Mouse (Mus musculus) forelimb bud, embryonic 11.5 days (tissue): ENCODE data around the gene Arhgap10.

Experiments used
- DNase-seq: peaks from one replicate; pipeline ENCODE4 v3.0.0-alpha.2; 2012; ENCODE audit warnings: low read depth, low spot score

The Arhgap10 gene

DNA sequence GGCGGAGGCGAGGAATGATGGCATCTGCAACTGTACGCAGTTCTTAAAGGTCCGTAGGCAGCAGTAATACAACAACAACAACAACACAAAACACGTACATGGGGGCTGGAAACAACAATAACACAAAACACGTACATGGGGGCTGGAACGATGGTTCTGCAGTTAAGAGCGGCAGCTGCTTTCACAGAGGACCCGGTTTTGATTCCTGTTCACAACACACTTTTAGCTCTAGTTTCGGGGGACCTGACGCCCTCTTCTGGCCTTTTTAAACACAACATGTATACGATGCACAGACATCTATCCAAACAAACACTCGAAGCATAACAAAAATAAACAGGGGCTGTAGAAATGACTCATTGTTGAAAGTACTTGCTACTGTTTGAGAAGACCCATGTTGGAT, 110.9 kb downstream of the Arhgap10 start:
- DNase-seq, result no peak

DNA sequence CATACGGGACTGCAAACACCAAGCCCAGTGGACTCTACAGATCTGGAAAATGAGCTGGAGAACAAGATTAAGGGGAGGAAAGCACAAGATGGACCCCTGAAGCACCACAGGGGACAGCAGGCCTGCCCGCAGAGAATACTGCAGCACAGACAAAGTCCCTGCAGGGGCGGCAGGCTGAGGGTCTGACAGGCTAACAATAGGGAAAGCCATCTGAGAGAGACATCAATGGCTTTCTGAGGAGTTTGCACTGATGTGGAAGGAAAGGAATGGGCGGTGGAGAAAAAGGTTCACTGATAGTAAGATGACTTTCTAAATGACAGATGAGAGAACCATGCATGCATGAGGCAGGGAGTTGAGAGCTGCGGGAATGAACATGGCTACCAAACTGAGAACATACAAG, 111.3 kb downstream of the Arhgap10 start:
- no peak for DNase-seq

DNA sequence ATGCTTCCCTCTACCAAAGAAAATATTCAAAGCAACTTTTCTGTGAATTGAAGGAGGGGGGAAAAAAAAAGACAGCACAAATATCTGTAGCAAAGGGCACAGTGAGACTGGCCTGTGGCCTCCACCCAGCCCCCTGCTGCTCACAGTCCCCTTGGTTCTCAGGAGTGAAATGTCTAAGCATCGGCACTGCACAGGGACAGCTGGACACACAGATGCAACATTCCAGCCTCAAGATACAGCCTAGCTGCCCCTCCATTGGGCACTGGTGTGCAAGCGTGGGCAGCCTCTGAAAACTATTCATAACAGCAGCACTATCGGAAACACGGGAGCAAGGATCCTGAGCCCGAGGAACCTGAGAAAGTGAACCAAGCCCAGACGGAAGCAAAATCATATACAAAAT, 113.7 kb downstream of the Arhgap10 start:
- DNase-seq, result no peak

DNA sequence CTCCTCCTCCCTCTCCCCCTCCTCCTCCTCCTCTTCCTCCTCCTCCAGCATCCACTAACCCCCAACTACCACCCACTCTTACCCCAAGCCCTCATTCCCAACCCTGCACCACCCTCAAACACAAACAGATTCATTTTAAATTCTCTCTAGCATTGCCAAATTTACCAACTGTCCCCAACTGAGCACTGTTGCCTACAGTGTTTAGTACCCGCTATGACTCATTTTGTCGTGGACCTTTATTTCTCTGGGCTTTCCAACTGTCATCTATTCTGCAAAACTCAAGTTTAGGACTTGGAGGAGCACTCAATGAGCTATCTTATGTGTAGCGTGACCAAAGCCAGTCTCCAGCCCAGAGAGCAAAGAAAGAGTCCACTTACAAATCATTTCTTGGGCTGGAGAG, 115.8 kb downstream of the Arhgap10 start:
- no peak for DNase-seq

DNA sequence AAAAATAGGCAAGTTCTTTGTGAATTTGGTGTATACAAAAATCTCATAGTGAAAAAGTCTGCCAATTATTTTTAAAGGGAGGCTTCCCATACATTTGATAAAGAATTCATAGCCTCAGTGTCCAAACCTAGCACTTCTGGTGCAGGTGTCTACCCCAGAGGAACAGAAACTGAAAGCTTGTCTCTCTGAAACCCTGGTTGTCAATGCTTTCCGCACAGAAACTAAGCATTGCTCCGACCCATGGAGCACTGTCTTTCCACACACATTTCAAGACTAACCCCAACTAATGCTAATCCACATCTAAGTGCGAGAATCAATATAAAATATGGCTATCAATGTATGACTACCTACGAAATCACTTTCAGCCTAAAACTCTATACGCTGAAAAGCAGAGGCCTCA, 116.6 kb downstream of the Arhgap10 start:
- DNase-seq, result no peak

DNA sequence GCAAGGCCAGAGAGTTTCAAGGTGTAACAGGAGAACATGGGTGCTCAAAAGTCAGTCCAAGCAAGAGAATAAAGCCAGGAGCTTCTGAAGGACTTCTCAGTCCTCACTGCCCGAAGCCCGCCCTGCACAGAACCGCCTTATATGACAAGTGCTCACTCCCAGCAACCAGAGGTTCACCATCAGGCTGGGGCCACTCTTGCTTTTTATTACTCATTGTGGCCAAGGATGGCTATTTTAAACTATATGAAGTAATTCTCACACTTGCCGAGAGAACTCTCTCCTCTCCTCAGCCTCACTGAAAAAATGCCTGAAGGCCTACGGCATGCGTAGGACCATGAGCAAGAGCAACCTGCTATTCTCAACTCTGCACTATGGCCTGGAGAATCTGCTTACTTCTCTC, 133.7 kb downstream of the Arhgap10 start:
- no peak for DNase-seq

DNA sequence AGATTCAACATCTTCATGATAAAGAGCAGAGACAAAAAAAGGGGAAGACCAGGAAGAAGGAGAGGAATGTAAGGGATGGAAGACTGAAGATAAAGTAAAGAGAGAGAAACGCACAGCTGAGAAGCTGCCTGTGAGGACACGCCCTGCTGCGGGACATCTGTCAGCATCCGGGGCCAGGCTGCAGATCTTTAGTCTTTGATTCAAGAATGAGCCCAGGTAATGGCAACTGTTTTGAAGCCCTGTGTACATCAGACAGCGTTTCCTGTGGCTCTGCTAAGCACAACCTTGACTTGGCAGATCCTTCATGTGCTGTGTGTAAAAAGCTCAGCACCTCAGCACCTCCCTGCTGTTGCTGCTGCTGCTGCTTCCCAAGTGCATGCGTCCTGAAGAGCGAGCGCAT, 134.1 kb downstream of the Arhgap10 start:
- DNase-seq, result no peak

DNA sequence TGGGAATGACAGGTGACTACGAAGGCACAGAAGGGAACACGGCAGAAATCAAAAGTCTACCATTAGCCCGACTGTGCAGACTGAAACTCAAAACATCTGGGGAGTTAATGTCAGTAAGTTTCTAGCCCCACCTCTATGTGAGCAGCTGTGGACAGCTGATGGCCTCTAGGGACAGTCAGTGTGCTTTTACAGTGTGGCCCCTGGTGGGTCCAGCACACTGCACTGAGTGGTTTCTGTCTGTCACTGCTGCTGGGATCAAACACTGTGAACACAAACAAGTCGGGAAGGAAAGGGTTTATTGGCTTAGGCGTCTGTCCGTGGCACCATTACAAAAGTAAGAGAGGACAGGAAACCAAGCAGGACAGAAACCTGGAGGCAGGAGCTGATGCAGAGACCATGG, 136.9 kb downstream of the Arhgap10 start:
- DNase-seq, result peak; percentile 11

DNA sequence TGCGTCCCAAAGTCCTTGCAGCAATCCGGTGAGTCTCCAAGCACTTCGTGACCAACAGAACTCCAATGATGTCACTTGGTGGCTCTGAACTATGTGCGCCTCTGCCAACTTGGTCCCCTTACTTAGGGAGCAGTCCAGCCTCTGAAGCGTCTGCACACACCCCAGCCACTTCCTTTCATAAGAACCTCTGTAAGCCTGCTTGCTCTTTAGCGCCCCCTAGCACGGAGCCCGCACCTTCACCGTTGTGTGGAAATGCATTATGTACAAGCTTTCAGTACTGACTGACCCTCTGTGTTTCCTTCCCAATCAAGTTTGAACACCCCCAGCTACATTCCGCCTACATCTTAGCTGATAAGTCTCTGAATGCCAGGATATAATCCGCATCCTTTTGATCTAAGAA, 138.5 kb downstream of the Arhgap10 start:
- peak; percentile 51 for DNase-seq

DNA sequence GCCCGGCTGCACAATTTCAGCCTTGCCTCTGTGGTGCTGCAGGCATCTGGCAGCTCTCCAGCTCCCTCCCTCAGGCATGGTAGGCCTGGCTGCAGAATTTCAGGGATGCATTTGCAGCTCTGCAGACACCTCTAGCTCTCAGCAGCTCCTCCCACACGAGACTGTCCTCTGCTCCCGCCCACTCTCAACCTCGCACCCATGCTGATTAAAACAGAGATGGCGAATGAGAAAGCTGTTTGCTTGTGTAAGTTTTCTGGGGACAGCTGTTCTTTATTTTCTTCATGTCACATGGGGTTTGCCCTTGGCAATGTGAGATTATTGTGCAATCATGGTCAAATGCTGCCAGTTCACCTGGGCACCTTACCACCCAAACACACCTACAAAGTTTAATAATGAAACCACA, 141.3 kb downstream of the Arhgap10 start:
- DNase-seq, result peak; percentile 14

DNA sequence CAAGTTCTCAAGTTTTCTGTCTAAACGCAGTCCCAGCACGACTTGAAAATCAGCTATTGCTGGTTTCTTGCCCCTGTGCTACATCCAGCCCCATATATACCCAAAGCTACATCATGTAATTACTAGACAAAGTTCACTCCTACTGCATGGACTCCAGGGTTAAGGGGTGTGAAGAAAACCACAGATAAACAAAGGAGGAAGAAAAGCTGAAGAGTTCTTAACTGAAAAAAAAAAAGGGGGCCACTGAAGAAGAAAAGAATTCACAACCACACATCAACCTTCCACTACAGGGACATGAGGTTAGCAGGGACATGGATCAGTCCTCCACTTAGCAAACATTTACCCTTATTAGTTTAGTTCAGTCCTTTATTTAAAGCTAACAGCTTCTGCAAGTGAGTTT, 141.8 kb downstream of the Arhgap10 start:
- no peak for DNase-seq

DNA sequence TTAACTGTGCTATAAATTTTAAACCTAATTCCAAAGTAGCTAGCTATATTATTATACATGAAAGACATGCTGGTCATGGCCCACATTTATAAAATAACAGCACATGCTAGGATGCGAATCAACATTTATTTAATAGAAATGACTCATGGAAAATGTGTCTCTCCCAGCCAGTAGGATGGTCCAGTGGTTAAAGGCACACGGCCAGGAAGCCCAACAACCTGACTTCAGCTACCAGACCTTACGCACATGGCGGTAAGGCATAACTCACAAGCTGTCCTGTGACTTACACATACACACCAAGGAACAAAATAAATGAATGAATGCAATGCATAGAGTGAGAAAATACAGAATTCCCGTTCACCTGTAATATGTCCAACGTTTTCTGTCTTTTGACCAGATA, 146.7 kb downstream of the Arhgap10 start:
- no peak for DNase-seq

DNA sequence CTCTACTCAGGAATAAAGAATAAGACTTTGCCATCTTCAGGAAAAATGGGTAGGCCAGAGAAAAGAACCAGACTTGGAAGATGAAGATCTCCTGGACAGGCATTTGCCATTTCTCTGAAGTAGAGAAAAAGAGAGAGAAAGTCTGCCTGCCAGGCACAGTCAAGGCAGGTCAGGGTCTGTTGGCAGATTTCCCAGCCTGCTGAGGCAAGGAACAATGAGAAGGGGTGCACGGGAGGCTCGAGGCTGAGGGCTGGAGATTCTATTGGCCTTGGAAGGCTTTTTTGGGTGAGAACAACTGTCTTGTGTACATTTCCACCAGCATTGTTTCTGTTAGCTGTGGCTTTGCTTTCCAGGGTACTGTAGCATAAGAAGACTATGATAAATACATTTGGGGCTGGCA, 147.4 kb downstream of the Arhgap10 start:
- no peak for DNase-seq

DNA sequence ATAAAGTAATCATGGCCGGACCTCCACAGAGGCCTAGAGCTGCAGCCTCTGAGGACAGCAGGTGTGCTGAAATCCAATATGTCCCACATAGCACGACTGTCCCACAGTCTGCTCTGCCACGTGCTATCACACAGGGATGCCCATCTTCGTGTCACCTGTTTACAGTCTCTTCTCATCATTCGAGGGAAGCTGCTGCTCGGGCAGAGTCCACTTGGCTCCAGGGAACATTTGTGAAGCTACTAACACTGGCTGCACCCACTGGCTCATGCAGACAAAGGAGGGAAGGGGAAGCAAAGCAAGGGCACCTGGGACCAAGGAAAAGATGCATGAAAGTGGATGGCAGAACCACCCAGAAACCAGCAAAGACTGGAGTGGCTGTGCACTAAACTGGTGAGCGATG, 148.1 kb downstream of the Arhgap10 start:
- DNase-seq, result no peak

DNA sequence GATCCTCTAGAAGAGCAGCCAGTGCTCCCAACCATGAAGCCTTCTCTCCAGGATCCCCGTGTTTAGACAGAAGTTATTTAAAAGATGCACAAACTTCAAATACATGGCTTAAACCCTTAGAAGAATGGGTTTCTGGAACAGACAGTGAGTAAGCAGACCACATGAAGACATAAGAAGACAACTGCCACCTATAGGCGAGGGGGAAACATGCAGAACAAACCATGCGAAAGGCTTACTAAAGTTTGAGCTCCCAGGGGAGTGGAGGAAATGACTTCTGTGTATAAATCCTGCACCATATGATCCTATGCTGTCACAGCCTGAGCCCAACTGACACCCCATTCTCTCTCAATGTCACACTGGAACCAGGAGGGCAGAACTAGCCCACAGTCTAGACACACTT, 150.7 kb downstream of the Arhgap10 start:
- no peak for DNase-seq

DNA sequence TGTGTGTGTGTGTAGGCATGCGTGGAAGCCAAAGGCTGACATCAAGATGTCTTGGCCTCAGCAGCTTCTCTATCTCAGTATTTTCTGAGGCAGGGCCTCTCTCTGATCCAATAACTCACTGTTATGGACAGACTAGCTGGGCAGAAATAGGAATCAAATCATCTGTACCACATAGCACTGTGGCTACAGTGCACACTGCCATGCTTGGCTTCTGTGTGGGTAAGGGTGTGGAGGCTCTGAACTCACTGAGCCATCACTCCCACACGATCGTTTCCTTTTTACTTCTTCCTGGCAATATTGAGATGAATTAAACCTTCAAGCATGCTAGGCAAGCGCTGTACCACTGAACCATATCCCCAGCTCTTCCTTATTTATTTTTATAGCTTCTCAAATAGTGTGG, 151.3 kb downstream of the Arhgap10 start:
- DNase-seq, result no peak

DNA sequence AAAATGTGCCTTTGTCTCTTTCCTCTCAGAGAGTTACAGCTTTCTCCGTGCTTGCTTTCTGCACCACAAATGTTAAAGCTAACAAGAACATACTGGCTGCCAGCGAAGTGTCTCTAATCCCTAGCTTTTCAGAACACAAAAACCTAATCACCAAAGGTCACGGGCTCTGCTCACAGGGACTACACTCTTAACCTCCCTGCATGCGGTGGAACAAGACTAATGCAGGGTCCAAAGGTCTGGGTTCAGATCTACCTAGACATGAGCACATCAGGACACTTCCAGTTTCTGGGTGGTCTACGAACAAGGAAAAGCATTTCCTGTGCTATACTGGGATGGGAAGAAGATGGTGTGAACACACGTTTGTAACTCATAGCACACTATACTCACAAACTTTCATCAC, 151.8 kb downstream of the Arhgap10 start:
- no peak for DNase-seq

DNA sequence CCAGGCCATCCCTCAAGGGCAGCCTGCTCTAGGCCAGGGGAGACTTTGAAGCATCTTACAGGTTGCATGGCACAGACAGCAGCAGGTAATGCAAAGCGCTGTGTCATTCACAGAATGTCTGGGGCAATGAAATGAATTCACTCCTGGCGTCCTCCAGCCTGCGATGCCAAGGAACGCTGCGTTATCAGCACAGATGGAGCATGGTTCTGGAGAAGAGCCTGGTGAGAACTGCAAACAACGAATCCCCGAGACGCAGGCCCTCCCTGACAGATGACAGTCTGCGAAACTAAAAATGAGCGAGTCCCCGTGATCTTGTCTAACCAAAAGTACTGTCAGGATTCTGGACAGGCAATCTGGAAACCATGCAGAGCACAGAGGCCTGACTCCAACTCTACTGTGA, 153.3 kb downstream of the Arhgap10 start:
- DNase-seq, result no peak

DNA sequence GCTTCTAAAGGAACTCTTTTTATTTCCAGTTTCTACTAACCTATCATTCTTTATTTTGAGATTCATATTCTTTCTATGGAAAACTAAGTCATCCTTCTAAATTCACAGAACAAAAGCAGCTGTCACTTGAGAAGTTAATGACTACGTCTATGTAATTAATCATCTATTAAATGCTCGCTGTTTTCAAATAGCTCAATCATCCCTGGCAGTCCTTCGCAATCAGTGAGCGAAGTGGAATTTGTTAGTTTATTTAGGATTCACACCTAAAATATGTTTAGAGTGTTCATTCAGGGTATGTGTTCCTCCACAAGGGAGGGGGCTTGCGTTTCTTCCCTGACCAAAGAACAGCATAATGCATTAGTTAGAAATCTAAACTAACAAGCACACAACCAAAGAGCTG, 156.9 kb downstream of the Arhgap10 start:
- DNase-seq, result no peak

DNA sequence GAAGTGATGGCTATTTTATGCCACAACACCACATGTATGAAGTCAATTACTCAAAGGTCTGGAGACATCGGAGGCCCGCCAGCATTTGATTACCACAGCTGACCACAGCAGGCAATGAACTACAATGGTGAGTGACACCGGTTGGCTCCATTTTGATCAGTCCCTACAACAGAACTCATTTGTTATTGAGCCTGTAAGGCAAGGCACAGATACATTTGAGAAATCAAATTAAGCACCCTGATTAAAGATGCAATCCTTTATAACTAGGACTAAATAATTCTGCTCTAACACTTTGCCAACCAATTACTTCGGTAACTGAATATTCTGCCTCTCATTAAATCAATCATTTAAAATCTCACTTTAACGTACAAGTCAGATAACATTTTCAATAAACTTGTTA, 157.3 kb downstream of the Arhgap10 start:
- no peak for DNase-seq

DNA sequence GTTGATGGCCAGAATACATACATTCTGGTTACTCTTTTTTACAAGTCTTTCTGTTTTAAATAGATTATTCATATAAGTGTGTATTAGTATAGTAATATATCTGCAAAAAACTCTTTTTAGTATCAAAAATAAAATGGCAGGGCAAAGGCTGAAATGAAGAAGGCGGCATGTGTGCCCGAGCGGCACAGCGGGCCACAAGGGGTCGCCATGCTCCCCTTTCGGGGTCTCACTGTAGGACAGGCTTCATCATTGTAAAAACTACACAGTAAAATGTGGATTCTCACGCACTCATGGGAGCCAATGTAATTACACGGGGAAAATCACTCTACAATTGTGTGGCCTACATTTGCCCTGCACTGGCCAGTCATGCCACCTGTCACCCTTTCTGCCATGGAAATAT, 160.6 kb downstream of the Arhgap10 start:
- DNase-seq, result no peak

DNA sequence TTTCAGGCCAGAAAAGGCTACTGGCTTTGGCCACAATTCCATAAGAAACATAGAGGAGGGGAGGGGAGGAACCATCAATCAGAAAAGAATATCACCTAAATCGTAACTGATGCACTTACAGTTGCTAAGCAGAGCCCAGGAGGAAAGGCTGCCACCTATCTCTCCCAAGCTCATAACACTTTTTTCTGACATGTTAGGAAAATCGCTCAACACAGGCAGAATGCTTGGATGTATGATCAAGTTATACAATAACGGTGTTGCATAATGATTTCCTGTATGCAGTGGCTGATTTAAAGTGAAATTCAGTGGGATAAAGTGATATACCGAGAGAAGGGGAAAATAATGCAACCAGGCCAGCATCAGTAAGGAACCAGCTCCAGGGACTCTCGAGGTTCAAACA, 162.4 kb downstream of the Arhgap10 start:
- no peak for DNase-seq

DNA sequence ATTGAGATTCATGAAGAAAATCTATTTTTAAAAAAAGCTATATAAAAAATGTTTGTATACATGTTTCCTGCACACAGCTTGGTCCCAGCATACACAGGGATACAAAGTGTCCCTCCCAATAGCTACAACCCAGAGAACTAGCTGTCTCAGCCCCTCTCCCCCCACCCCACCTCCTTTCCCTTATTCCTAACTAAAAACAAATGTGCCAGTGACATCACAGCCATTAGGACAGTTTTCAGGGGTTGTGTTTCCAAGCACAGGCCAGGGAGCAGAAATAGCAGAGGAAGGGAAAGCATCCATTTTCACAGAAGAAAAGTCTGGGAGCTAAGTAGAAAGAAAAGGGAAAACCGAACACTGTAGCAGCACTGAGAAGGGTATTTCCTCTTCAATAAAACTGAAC, 163.6 kb downstream of the Arhgap10 start:
- peak; percentile 53 for DNase-seq

DNA sequence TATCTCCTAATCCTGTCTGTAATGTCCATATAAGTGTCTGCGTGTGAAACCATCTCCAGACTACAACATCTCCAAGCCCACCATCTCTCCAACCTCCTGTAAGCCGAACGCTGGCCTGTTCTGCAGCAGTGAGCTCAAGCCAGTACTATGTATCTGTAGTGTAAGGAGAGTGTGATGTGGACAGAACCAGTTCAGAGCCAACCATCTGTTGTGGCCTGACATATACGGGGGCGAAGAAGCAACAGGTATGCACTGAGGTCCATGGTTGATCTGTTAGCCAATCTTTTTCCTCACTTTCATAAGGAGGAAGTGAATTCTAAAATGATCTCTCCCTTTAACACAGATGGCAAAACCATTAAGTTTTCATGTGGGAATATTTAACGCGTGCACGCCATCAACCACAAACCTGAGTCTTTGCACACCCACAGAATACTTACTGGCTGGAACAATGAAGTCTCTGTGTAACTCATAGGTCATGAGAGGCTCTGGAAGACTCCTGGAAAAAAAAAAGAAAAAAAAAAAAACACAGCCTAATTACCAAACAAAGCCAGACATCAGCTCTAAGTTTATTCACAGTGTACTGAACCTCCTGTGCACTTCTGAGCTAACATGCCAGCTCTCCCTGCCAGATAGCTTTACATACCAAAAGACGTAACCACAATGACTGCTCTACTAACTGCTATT, 166.4 kb downstream of the Arhgap10 start:
- peak; percentile 63 for DNase-seq
